Mouse (Mus musculus) frontal cortex, adult 2 months (tissue): Measurements from ENCODE around the gene Surf4. TPM values are rescaled to one million over a fixed set of nuclear protein-coding genes. Genes with fewer than 3 reads are reported as not detected.

Experiments used
- DNase-seq, 2 experiments: peaks; one replicate each; pipeline ENCODE4 v3.0.0; 2022; ENCODE audit warnings: low spot score in 1 of 2; ENCODE audit errors: extremely low spot score in 1 of 2
- polyA plus RNA-seq: library from polyadenylated mRNA; depleted of rRNA; stranded (reverse); fragments of >200 nt; gene quantifications from 2 replicates; pipeline ENCODE4 v1.2.3, GENCODE M21; 2012; rRNA removed

The Surf4 gene
- 55.7 and 60.3 TPM in 2 replicates for polyA plus RNA-seq

DNA sequence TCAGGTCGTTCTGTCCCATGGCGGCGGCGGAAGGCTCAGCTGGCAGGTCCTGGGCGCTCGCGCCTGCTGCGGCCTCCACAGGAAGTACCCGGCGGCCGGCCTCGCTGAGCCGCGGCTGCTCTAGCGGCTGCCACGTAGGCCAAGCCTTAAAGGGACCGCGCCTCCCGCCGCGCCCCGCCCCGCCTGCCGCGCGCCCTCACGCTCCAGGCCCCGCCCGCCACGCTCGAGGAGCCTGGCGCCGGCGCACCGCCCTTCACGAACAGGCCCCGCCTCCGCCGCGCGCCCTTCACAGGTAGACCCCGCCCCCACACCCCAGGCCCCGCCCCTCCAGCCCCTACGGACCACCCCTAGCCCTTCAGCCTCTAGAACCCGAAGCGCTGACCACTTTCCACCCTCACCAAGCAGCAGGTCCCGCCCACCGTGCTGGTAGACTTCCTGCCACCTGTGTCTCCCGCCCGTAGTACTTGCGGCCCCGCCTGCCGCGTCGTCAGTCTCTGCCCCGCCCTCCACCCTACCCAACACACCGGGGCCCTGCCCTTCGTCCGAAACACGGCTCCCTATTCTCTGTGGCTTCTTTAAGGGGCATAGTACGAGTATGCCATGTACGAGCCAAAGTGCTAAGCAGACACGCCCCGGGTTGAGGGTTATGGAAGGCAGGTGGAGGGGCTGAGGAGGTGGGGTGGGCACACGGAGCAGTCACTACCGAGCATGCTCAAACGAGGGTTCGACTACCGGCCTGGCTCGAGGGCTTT, at the start of gene Surf4, which contains the start of gene Stkld1:
TSS of gene Surf4 (minus strand) at position 625 of the 752 bp plus-strand sequence.
TSS of gene Stkld1 (plus strand) at position 744 of the 752 bp plus-strand sequence.
- peak; percentile 74 to 91 for DNase-seq

DNA sequence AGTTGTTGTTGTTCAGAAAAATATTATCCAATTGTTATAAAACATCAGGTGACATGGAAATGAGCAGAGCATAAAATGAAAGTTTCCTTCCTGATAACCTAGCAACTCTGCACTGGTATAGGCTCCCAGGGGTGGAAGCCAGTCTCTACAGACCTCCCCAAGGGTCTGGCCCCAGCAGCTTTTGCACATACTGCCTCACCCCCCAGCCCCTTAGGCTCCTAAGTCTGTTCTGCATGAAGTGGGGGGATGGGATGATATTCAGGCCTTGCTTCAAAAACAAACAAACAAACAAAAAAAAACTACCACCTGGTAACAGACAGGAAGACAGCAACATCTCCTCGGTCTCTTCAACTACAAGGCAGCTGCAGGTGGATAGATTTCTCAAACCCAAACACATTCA, 46.6 kb upstream of the Surf4 start:
- no peak for DNase-seq

DNA sequence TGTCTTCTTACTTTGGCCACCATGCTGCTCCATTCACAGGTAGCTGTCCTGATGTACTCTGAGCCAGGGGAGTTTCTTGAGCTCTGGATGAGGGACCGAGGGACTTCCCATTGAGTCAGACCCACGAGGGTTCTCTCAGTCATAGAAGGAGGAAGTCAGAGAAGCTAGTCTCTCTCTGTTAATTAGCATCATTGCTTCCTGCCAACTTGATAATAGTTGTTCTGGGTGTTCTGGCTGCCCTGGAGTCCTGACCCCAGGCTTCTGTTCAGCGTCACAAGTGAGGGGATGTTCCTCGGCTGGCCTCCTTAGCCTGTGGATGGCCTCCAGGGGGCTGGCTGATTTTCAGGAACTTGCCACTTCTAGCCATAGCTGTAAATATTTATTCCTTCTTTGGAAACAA, 40.2 kb upstream of the Surf4 start:
- no peak for DNase-seq

DNA sequence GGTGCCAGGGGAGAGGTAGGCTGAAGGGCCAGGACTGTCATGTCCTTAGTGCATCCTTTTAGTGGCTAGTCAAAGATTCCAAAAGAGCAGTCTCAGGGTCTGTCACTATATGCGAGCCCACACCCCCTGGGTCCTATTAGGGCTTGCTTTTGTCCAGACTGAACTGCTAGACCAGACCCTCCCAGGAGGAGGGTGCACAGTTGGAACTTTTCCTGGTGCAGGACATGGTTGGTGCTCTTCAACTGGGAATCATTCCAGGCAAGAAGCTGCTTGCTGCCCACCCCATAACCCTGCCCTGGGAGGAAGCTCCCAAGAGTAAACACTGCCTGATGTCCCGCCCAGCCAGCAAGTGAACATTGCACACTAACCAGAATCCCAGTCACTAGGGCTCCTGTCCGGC, 39.4 kb upstream of the Surf4 start, which contains the start of gene Adamts13:
TSS of gene Adamts13 (plus strand) at position 301 of the 400 bp plus-strand sequence.
- DNase-seq, result no peak

DNA sequence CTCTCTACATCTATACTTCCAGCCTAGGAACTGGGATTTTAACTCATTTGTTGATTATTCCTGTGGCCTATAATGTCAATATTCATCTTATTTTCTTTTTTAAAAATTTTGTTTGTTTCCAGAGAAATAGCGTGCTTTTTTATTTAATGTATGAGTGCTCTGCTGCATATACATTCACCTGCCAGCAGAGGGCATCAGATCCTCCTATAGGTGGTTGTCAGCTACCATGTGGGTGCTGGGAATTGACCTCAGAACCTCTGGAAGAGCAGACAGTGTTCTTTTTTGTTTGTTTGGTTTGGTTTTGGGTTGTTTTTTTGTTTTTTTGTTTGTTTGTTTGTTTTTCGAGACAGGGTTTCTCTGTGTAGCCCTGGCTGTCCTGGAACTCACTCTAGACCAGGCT, 33.5 kb upstream of the Surf4 start:
- no peak for DNase-seq

DNA sequence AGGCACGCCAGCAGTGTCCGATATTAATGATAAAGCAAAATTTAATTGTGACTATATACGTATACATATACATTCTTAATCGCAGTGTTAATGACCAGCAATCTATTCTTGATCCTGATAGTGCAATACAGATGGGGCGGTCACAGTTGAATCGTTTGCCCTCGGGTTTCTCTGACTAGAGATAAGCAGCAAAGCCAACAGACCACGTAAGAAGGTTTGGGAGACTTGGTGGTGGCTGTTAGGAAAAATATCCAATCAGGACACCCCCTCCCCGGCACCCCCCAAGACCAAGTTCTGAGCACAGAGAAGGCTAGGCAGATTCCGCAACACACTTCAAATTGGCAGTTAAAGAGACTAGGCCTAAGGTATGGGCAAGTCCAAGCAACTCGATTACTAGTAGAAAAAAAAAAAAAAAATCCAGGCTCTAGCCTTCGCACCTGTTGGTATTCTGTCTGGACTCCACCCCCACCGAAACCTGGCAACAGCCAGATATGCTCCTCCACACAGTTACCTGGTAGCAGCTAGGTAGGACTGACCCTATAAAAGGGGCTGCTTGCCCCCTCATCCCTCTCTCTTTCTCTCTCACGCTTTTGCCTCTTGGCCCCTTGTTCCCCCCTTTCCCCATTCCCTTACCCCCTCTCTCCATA, 31.1 kb upstream of the Surf4 start:
- no peak for DNase-seq

DNA sequence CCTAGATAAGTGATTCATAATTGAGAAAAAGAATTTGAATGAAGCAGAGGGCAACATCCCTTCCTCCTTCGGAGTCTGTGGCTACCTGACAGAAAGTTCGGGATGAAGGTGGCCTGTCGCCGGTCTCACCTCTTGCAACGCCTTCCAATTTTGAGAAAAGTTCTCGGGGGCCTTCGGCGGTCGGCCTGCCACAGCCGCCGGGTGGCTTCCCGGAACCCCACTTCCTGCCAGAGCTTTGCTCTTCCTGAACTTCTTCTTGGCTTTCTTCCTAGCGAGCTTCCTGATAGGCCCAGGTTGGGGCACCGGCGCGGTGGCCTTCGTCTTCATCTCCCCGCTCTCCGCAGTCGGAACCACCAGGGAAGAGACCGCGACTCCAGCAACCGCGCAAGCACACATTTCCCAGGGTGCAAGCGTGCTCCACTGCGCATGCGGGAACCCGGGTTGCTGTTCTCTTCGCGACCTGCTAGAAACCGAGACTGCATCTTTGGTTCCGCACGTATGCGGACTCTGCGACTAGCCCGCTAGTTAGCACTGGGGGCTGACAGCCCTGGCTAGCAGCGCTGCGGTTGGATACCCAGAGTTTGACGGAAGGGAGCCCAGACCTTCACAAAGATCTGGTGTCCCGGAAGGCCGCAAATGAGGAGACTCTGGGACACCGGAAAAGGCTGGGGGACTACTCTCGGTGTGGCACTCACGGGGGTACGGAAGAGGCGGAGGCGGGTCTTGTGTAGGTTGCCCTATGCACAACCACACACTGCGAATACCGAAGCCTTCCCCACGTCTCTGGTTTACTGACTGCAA, 30.4 kb upstream of the Surf4 start, which contains the start of gene Rexo4:
TSS of gene Rexo4 (minus strand) at position 464 of the 801 bp plus-strand sequence.
- peak; percentile 92 to 97 for DNase-seq

DNA sequence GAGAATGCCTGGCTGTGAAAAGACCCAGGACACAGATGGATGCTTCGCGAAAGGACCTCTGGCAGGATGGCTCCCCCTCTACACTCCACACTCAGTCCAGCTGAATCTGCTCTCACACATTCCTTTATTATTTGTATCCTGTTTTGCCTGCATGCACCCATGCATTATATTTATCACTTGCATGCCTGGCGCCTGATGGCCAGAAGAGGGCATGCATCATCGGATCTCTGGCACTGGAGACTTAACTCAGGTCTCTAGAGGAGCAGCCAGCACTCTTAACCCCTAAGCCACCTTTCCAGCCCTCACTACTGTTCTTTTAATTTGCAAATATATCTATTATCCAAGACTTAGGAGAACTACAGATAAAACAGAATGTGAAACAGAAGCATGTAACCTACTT, 27.0 kb upstream of the Surf4 start:
- DNase-seq, result no peak

DNA sequence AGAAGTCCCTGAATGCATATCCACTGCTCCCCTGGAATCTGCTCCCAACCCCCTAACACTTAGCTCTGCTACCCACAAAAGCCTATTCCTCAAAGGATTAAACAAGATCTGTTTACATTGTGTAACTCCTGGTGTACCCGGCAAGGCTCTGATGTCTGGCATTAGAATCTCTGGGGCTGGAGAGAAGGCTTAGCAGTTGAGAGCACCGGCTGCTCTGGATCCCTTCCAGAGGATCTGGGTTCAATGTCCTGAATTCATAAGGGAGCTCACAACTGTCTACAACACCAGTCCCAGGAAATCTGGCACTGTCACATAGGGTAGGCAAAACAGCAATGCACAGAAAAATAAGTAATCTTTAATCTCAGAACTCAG, 23.7 kb upstream of the Surf4 start:
- DNase-seq, result no peak

DNA sequence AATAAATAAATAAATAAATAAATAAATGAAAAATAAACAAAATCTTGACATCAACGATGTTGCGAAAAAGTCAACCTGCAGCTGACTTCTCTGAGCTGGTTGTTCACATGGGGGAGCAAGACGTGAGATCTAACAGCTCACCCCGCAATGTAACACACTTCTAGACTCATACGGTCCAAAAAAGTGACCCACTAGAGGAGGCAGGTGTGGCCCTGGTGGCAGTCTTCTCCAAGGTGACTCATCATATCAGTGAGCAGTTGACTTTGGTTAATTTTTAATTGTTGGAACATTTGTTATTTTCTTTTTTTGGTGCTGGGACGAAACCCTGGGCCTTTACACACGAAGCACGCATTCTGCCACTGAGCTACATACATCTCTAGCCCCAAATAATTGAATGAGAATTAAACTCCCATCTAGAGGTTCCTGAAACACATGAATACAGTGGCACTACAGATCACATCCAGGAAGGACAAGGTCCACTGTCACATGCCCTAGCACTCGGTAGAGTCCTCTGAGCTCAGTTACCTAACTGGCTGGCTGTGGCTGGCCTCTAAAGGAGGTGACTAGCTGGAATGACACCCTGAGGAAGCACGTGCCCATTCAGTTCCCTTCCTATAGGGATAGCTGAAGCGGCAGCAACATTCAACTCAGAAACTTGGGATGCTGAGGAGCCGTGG, 23.2 kb upstream of the Surf4 start:
- no peak for DNase-seq

DNA sequence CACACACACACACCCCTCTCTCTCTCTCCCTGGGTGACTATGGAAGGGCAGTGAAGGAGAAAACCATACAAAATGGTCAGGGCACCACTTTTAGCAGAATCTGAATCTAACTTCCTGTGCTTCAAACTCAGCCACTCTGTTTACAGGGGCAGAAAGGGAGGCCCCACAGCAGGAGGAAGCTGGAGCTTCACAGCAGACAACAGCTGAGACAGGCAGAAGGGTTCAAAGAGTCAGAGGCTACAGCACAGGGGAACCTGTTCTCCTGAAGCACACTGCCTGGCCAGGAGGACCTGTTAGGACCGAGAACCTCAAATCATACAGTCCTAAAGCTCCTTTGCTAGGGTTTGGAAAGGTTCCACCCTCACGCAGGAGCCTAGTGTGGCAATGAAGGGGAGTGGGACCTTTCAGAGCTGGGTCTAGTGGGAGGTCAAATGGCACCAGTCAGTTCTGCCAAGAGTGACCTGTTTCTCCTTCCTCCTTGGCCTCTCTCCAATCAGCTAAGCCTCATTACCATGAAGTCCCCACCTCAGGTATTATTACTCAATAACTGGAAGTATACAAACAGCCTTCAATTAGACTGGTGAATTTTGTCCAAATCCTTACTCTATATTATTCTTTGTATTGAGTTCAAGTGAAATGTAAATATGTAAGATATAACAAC, 21.1 kb upstream of the Surf4 start:
- no peak for DNase-seq

DNA sequence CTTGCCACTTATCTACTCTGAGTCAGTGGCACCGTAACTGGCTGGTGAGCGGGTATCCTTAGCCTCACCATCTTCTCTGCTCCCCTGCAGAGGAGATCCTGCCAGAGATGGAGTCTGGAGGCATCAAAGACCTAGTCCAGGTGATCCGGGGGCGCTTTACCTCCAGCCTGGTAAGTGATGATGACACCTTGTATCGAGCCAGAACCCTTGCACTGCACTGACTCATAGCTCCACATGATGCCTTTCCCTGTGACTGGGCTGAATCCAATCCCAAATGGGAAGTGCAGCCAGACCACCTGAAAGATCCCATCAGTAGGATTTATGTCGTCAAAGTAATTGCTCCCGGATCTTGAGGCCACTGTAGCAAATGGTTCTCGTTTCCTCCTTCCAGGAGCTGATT, 19.1 kb upstream of the Surf4 start:
- DNase-seq, result no peak

DNA sequence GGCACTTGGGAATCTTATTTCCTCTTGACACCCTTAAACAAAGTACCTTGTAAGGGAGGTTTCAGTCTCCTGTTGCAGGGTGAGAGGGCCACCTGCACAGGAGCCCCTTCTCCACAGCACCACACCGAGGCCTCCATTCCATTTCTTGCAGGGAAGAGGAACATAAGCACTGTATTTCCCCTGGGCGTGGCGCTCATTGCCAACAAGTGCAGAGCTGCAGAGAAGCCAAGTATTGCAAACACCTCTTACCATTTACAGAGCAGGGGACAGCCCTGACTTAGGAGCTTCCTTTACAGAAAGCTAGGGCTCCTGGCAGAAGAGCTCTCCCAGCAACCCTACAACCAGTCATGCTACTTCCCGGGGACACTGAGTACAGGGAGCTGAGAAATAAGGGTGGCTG, 18.5 kb upstream of the Surf4 start:
- DNase-seq, result no peak

DNA sequence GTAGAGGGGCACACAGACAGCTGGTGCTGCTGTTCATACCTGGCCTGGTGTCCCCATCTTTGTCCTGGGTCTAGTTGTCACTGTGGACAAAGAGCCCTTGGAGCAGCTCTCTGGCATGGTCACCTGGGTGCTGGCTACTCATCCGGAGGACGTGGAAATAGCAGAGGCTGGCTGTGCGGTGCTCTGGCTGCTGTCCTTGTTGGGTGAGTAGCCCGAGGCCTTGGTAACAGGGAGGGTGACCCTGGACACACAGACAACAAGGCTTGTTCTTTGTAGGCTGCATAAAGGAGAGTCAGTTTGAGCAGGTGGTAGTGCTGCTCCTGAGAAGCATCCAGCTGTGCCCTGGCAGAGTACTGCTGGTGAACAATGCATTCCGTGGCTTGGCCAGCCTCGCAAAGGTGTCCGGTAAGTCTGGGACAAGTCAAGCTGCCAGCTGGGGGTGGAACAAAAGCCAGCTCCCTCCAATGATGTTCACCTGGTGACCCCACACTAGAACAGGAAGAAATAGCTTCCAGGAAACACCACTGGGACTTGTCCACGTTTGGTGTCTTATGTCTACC, 17.7 kb upstream of the Surf4 start:
- DNase-seq, result no peak

DNA sequence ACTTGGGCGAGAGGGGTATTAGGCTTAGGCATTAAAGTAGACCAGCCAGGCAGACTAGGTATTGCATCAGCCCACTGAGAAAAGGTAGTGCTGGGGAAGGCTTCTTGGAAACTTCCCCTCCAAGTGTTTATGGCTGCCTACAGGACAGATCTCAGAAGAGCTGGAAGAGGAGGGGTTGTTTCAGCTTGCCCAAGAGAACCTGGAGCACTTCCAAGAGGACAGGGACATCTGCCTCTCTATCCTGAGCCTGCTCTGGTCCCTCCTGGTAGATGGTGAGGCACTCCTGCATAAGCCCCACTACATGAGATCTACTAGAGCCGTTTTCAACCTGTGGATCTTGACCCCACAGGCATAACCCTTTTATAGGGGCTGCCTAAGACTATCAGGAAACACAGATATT, 16.7 kb upstream of the Surf4 start:
- DNase-seq, result no peak

DNA sequence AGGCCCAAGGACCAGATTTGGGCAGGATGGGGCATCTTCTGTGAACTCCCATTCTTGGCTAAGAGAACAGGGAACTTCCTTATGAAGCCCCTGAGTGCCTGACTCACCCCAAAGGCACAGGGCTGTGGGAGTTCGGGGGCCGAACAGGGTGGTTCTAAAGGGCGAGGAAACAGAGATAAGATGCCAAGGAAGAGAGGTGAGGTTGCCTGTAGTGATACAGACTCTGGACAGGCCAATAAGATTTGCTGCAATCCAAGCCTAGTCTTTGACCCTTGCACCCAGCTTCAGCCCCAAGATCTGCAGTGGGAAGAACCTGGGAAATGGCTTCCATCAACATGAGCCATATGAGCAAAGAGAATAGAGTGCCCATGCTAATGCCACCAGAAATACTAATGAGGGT, 9.5 kb upstream of the Surf4 start:
- DNase-seq, result no peak

DNA sequence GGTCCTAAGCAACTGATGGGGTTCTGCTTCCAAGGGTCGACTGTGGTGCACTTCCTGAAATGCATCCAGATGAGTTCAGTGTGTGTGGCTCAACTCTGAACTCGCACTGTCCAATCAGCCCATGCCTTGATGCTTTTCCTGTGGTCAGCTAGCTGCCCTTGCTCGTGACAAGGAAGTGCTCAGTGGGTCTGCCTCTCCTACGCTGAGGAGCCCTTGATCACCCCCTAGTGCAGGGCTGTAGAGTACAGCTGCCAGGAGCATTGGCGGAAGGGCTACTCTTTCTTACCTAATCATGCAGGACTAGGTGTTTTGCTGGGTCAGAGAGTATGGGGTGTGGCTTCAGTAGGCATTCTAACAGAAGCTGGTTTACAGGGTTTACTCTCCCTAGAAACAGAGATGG, 7.8 kb upstream of the Surf4 start:
- no peak for DNase-seq

DNA sequence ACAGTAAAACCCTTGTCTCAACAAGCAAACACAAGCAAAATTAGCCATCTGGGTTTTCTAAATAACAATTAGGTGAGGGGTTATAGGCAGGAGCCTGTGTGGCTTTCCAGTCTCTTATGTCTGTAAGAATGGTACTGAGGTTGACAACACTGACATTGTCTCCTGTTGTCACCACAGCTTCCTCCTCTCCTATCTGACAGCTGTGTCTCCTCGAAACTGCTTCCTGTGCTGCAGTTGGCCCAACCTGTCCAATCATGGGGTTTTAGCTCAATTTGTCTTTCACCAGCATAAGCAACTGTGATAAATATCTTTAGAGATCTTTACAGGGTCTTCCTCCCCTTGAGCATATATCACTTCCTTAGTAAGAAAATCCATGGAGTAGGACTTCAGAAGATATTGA, 2.7 kb upstream of the Surf4 start:
- DNase-seq, result no peak

DNA sequence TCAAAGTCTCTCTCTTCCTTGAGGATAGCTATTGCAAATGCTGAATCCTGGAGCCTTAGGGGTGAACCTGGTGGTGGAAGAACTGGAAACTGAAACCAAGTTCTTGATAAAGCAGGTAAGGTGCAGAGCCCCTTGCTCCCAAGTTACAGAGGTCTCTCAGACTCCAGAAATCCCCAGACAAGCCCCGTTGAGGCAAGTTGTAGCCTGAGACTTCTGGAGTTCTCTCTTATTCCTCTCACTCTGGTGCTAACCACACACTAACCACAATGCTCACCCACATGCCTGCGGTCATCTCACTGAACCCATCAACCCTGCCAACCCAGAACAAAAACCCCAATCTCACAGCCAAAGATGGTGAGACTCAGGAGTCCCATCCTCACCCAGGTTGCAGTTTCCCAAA, 1.6 kb upstream of the Surf4 start:
- DNase-seq, result no peak
